Mouse (Mus musculus) gastrocnemius, postnatal 14 days (tissue): ENCODE measurements around the gene Zfp948. TPM values are rescaled to one million over a fixed set of nuclear protein-coding genes. Genes with fewer than 3 reads are reported as not detected.
"Not testable (repeated sequence)": the region's sequence is repeated elsewhere in the genome, so short reads cannot be mapped to it uniquely, and the experiment has no call there.

Experiments used
- DNase-seq: peaks from one replicate; pipeline ENCODE4 v3.0.0; 2021; ENCODE audit warnings: mixed read lengths
- intact Hi-C: fragments of 180-260 bp; cut with DNase I; formaldehyde crosslinking; loops from one replicate; pipeline ENCODE4 v1.15.1; 2025; ENCODE audit warnings: low total_unique reads
- total RNA-seq, 2 experiments: library from RNA; stranded (reverse); gene quantifications; 2 replicates each; pipeline ENCODE4 v1.2.3; 2021

Zfp948 gene
- total RNA-seq, 2 experiments from 2014 or later = 2.6 to 2.7 TPM

DNA sequence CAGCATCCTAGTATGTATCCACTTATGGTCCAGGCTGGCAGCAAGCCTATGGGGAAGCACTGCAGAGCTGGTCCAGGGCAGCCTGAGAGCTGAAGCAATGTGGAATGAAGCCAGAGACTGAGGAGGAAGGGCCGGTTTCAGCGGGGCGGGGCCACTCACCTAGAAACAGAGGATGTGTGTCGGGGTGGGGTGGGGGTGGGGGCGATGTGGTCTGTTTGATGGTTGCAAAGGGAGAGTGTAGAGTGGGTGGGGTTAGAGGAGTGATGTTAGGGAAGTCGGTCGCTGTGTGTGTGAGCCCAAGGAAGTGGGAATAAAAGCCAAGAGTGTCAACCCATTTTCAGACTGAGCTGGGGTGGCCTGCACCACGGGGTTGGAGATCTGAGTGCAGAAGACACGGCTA is 50.5 kb downstream of the Zfp948 start:
- intact Hi-C loops = no loop called here
- no peak for DNase-seq

DNA sequence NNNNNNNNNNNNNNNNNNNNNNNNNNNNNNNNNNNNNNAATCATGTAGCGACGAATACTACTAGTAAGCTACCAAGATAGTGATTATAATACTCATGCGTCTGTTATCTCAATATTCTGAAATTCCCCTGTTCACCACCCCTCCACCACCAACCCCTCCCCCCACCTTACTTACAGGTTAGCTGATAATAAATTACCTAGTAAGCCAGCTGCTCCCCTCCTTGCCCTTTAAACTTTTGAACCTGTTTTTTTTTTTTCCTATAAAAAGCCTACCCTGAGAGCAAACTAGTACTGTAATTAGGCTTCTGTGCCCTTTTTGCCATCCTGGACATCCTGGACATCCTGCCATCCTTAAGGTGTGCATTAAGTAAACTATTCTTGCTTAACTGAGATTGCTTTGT is 56.8 kb downstream of the Zfp948 start:
- intact Hi-C loops = no loop called here

DNA sequence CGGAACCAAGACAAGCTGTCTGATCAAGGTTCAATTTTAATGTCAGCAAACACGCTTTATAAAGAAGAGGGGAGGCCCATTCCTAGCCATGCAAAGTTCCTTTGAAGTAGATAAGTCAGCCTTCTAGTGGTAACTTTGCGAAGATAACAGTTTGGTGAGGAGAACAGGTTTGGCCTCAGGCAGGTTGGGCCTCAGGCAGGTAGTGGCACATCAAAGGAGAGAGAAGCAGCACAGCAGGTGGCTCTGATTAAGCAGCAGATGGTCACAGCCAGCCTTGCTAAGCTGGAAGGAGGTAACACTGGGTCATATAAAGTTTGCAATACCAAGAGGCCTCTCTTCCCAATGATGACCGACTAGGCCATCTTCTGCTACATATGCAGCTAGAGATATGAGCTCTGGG is 69.0 kb downstream of the Zfp948 start:
- intact Hi-C loops, DNase-seq: not testable (repeated sequence)

More for the DNA sequence above, 56.8 kb downstream of the Zfp948 start:
- DNase-seq = no peak

Other genes starting within 250 kb of the Zfp948 start
- under 1 TPM; 0.40 to 0.64 TPM for gene Zfp677, start 183.3 kb upstream of the Zfp948 start, total RNA-seq
- 1 to 10 TPM in 1 of 2 experiments, under 1 TPM in 1; 0.66 to 1.1 TPM for gene Zfp54, start 143.8 kb upstream of the Zfp948 start, total RNA-seq
- gene Zfp51, start 116.6 kb upstream of the Zfp948 start, total RNA-seq = 1 to 10 TPM; 4.5 to 5.0 TPM
- 1 to 10 TPM; 1.3 to 1.5 TPM for gene Zfp53, start 78.0 kb upstream of the Zfp948 start, total RNA-seq
- 1 to 10 TPM; 3.3 to 3.9 TPM for gene Zfp52, start 31.5 kb upstream of the Zfp948 start, total RNA-seq
- gene Zfp983, start 83.6 kb downstream of the Zfp948 start, total RNA-seq = 1 to 10 TPM; 1.7 to 2.0 TPM
- gene Gm10226, start 124.9 kb downstream of the Zfp948 start, total RNA-seq = 1 to 10 TPM in 1 of 2 experiments, not detected in 1; 1.3 TPM
- gene Zfp760, start 140.7 kb downstream of the Zfp948 start, total RNA-seq = 1 to 10 TPM; 1.3 to 1.8 TPM
- 1 to 10 TPM; 4.5 to 4.6 TPM for gene Zfp229, start 163.8 kb downstream of the Zfp948 start, total RNA-seq